Mouse (Mus musculus) midbrain, embryonic 11.5 days (tissue): Measurements from ENCODE around the gene Glyat. TPM values are rescaled to one million over a fixed set of nuclear protein-coding genes. Genes with fewer than 3 reads are reported as not detected.

Source experiments
- ATAC-seq: fragments of 200-750 bp; cut with Nextera tagmentation; 2 replicates; pipeline ENCODE4 v1.8.0; 2017; ENCODE audit warnings: moderate TSS enrichment, moderate library complexity; ENCODE audit not compliant: low FRiP score
- DNase-seq: peaks from one replicate; pipeline ENCODE4 v3.0.0; 2015; ENCODE audit warnings: low spot score; ENCODE audit errors: missing footprints
- H3K27ac ChIP-seq: fragments of 300-500 bp; sonication (generic); 2 replicates; pipeline ENCODE4 v1.5.1; 2014; ENCODE audit warnings: low read depth, low read length
- H3K27me3 ChIP-seq: fragments of 300-500 bp; sonication (generic); 2 replicates; pipeline ENCODE4 v1.6.1; 2014; ENCODE audit warnings: mild to moderate bottlenecking, low read length, moderate library complexity, mixed read lengths; ENCODE audit not compliant: control insufficient read depth, insufficient read depth
- H3K36me3 ChIP-seq: fragments of 300-500 bp; sonication (generic); 2 replicates; pipeline ENCODE4 v1.6.1; 2014; ENCODE audit warnings: mild to moderate bottlenecking, low read length, moderate library complexity, mixed read lengths; ENCODE audit not compliant: control insufficient read depth, insufficient read depth
- H3K4me1 ChIP-seq: fragments of 300-500 bp; sonication (generic); 2 replicates; pipeline ENCODE4 v1.6.1; 2014; ENCODE audit warnings: low read length; ENCODE audit not compliant: control insufficient read depth, insufficient read depth
- H3K4me2 ChIP-seq: fragments of 300-500 bp; sonication (generic); 2 replicates; pipeline ENCODE4 v1.6.1; 2014; ENCODE audit warnings: mild to moderate bottlenecking, moderate library complexity
- H3K4me3 ChIP-seq: fragments of 300-500 bp; sonication (generic); 2 replicates; pipeline ENCODE4 v1.5.1; 2014; ENCODE audit warnings: low read depth, low read length
- H3K9ac ChIP-seq: fragments of 300-500 bp; sonication (generic); 2 replicates; pipeline ENCODE4 v1.6.1; 2014; ENCODE audit warnings: low read length
- H3K9me3 ChIP-seq: fragments of 300-500 bp; sonication (generic); 2 replicates; pipeline ENCODE4 v1.6.1; 2016; ENCODE audit warnings: low read length; ENCODE audit not compliant: control insufficient read depth
- WGBS: fragments of 180-500 bp; shearing (Covaris S2); extraction: QIAGEN DNeasy Blood & Tissue Kit; methylation state at CpG from one replicate; pipeline ENCODE4 v1.1.7; 2014; 5-methylcytosine and 5-hydroxymethylcytosine counted together
- polyA plus RNA-seq: library from polyadenylated mRNA; unstranded; fragments of >200 nt; fragmentation: Nextera tagmentation; extraction: Ambion mirVana; gene quantifications from 2 replicates; pipeline ENCODE4 v1.2.1, GENCODE M21; 2014

Gene Glyat
- not detected in 2 replicates for polyA plus RNA-seq

GRCm38 (mm10) chr19:12633176-12633575, at the start of gene Glyat:
TSS of gene Glyat (plus strand) at chr19:12633308.
- ATAC-seq (no peak), DNase-seq (no peak)
- WGBS: 72% methylated on average over 4 of the region's 4 CpGs
- no peaks in the 10 kb centered on the region for H3K36me3 ChIP-seq
- no peaks in the 10 kb centered on the region for H3K27me3 ChIP-seq
- H3K9me3 ChIP-seq: no peaks in the 10 kb centered on the region
- no peak within 1 kb of the TSS for H3K4me2 ChIP-seq
- no peak within 1 kb of the TSS for H3K9ac ChIP-seq
- H3K4me1 ChIP-seq: no peaks in the 10 kb centered on the region
- no peak within 1 kb of the TSS for H3K4me3 ChIP-seq
- H3K27ac ChIP-seq: no peak within 1 kb of the TSS

- ATAC-seq (no peak), DNase-seq (no peak)
- H3K27ac ChIP-seq: no peak overlapping the region
- H3K4me1 ChIP-seq: no peaks in the 10 kb centered on the region
- WGBS: 89% methylated on average over 4 of the region's 4 CpGs
- no peak overlapping the region for H3K4me2 ChIP-seq
- H3K4me3 ChIP-seq: no peak overlapping the region
- no peaks in the 10 kb centered on the region for H3K27me3 ChIP-seq
- H3K9ac ChIP-seq: no peak overlapping the region
- H3K36me3 ChIP-seq: 0 out of 2 replicates have a peak, but pooled peaks cover 2% of the 10 kb centered on the region
- H3K9me3 ChIP-seq: no peaks in the 10 kb centered on the region
These were observed 47.8 kb upstream of the Glyat start for GRCm38 (mm10) chr19:12585310-12585709.

- H3K36me3 ChIP-seq: no peaks in the 10 kb centered on the region
- no peak overlapping the region for H3K9ac ChIP-seq
- H3K4me3 ChIP-seq: no peak overlapping the region
- no peak overlapping the region for H3K27ac ChIP-seq
- H3K27me3 ChIP-seq: no peaks in the 10 kb centered on the region; the same call in 1 of the 2 replicates
- no peaks in the 10 kb centered on the region for H3K9me3 ChIP-seq
- WGBS: 26% methylated on average over 1 of the region's 1 CpGs
- H3K4me1 ChIP-seq: no peaks in the 10 kb centered on the region
- H3K4me2 ChIP-seq: no peak overlapping the region
- ATAC-seq (peak; percentile 64), DNase-seq (peak; percentile 93)
These were observed 41.2 kb upstream of the Glyat start for GRCm38 (mm10) chr19:12591908-12592307.

GRCm38 (mm10) chr19:12595135-12595529, 38.0 kb upstream of the Glyat start:
- DNase-seq: peak; percentile 85
- no peak overlapping the region; the same call in 1 of the 2 replicates for H3K4me3 ChIP-seq
- WGBS: 70% methylated on average over 2 of the region's 2 CpGs
- H3K27me3 ChIP-seq: no peaks in the 10 kb centered on the region; the same call in 1 of the 2 replicates
- H3K4me2 ChIP-seq: peak overlapping the region; percentile 98
- H3K27ac ChIP-seq: no peak overlapping the region
- H3K9ac ChIP-seq: no peak overlapping the region
- H3K4me1 ChIP-seq: no peaks in the 10 kb centered on the region
- ATAC-seq: no peak; the same call in 1 of the 2 replicates
- H3K36me3 ChIP-seq: no peaks in the 10 kb centered on the region
- no peaks in the 10 kb centered on the region for H3K9me3 ChIP-seq

- H3K27ac ChIP-seq: no peak overlapping the region
- peak overlapping the region; percentile 62 for H3K9ac ChIP-seq
- under 1% methylated on average over 49 of the region's 49 CpGs for WGBS
- ATAC-seq: peak; percentile 86
- peak; percentile 94 for DNase-seq
- H3K9me3 ChIP-seq: no peaks in the 10 kb centered on the region
- H3K4me1 ChIP-seq: no peaks in the 10 kb centered on the region
- no peaks in the 10 kb centered on the region for H3K36me3 ChIP-seq
- H3K4me3 ChIP-seq: peak overlapping the region; percentile 62
- peak overlapping the region; percentile 98 for H3K4me2 ChIP-seq
- H3K27me3 ChIP-seq: no peaks in the 10 kb centered on the region; the same call in 1 of the 2 replicates
These were observed 37.4 kb upstream of the Glyat start for GRCm38 (mm10) chr19:12595530-12596289.

- ATAC-seq (peak; percentile 67), DNase-seq (peak; percentile 82)
- no peaks in the 10 kb centered on the region; the same call in 1 of the 2 replicates for H3K27me3 ChIP-seq
- no peaks in the 10 kb centered on the region for H3K4me1 ChIP-seq
- peak overlapping the region; percentile 62 for H3K4me3 ChIP-seq
- WGBS: 18% methylated on average over 23 of the region's 23 CpGs
- H3K9ac ChIP-seq: peak overlapping the region; percentile 62
- no peaks in the 10 kb centered on the region for H3K9me3 ChIP-seq
- no peaks in the 10 kb centered on the region for H3K36me3 ChIP-seq
- peak overlapping the region; percentile 98 for H3K4me2 ChIP-seq
- H3K27ac ChIP-seq: no peak overlapping the region
These were observed 36.6 kb upstream of the Glyat start for GRCm38 (mm10) chr19:12596290-12597072.

GRCm38 (mm10) chr19:12597073-12597405, 36.1 kb upstream of the Glyat start:
- no peaks in the 10 kb centered on the region for H3K9me3 ChIP-seq
- no peak overlapping the region for H3K4me2 ChIP-seq
- H3K27me3 ChIP-seq: no peaks in the 10 kb centered on the region; the same call in 1 of the 2 replicates
- ATAC-seq: no peak
- DNase-seq: no peak
- 77% methylated on average over 3 of the region's 3 CpGs for WGBS
- H3K27ac ChIP-seq: no peak overlapping the region
- no peak overlapping the region for H3K4me3 ChIP-seq
- no peaks in the 10 kb centered on the region for H3K4me1 ChIP-seq
- no peaks in the 10 kb centered on the region for H3K36me3 ChIP-seq
- no peak overlapping the region for H3K9ac ChIP-seq

GRCm38 (mm10) chr19:12598674-12599073, 34.4 kb upstream of the Glyat start:
- Histone ChIP-seq H3K27ac (no peak overlapping the region), H3K9ac (no peak overlapping the region), H3K9me3 (no peaks in the 10 kb centered on the region), H3K4me2 (no peak overlapping the region), H3K27me3 (no peaks in the 10 kb centered on the region; the same call in 1 of the 2 replicates), H3K4me3 (no peak overlapping the region), H3K36me3 (no peaks in the 10 kb centered on the region), H3K4me1 (no peaks in the 10 kb centered on the region)
- no peak for DNase-seq
- 76% methylated on average over 3 of the region's 3 CpGs for WGBS
- ATAC-seq: no peak

- ATAC-seq (no peak), DNase-seq (no peak)
- Histone ChIP-seq H3K4me2 (no peak within 1 kb of the TSS), H3K4me1 (no peaks in the 10 kb centered on the region), H3K9ac (no peak within 1 kb of the TSS), H3K9me3 (no peaks in the 10 kb centered on the region), H3K4me3 (no peak within 1 kb of the TSS), H3K27me3 (no peaks in the 10 kb centered on the region; the same call in 1 of the 2 replicates), H3K27ac (no peak within 1 kb of the TSS), H3K36me3 (no peaks in the 10 kb centered on the region)
- WGBS: 73% methylated on average over 1 of the region's 1 CpGs
These were observed 33.4 kb upstream of the Glyat start, which contains the start of gene Gm4952 for GRCm38 (mm10) chr19:12599674-12600073. TSS of gene Gm4952 (plus strand) at chr19:12599974.
